Mouse (Mus musculus) CH12.LX (cell line): ENCODE measurements around the gene Pla2g12a. TPM values are rescaled to one million over a fixed set of nuclear protein-coding genes. Genes with fewer than 3 reads are reported as not detected.

ENCODE experiments used
- DNase-seq: peaks from one replicate; pipeline ENCODE4 v3.0.0-alpha.2; 2013; ENCODE audit errors: extremely low read depth
- H3K27ac ChIP-seq: 2 replicates; pipeline ENCODE4 v1.5.1; 2012; ENCODE audit warnings: low read depth, mild to moderate bottlenecking, control low read depth, moderate library complexity; ENCODE audit not compliant: insufficient read depth
- H3K27me3 ChIP-seq: replicated peaks from 2 replicates; pipeline ENCODE3; 2012; ENCODE audit warnings: inconsistent platforms
- H3K36me3 ChIP-seq, 2 experiments: replicated peaks in 1 of 2; 2 replicates each; pipeline versions ENCODE3 to v1.6.1; 2012; ENCODE audit warnings: inconsistent platforms in 1 of 2, low read length in 1 of 2, mild to moderate bottlenecking in 1 of 2, mixed read lengths in 1 of 2, moderate library complexity in 1 of 2; ENCODE audit not compliant: control insufficient read depth in 1 of 2, insufficient read depth in 1 of 2
- H3K4me1 ChIP-seq, 2 experiments: 2 replicates each; pipeline ENCODE4 v1.6.1; 2012; ENCODE audit warnings: inconsistent platforms in 1 of 2, moderate library complexity in 1 of 2; ENCODE audit not compliant: insufficient read depth in 2 of 2, control insufficient read depth in 1 of 2
- H3K4me2 ChIP-seq: 2 replicates; pipeline ENCODE4 v1.6.1; 2012; ENCODE audit warnings: low read depth, mild to moderate bottlenecking, control low read depth; ENCODE audit not compliant: poor library complexity, insufficient read depth, severe bottlenecking
- H3K4me3 ChIP-seq, 3 experiments: fragments of 150-350 bp in 1 of 3; sonication (generic) in 1 of 3; replicated peaks in 1 of 3; 2 replicates each; pipeline versions ENCODE3 to v1.5.1; 2011 to 2012; ENCODE audit warnings: low read depth in 2 of 3, low read length in 2 of 3, mild to moderate bottlenecking in 2 of 3, moderate library complexity in 2 of 3, control low read depth in 1 of 3, improper control_type of control experiment in 1 of 3, inconsistent platforms in 1 of 3, mixed read lengths in 1 of 3; ENCODE audit not compliant: poor library complexity in 1 of 3
- H3K79me2 ChIP-seq: replicated peaks from 2 replicates; pipeline ENCODE4 v1.6.1; 2012; ENCODE audit warnings: mild to moderate bottlenecking, moderate library complexity; ENCODE audit not compliant: control insufficient read depth, poor library complexity, insufficient read depth, severe bottlenecking; ENCODE audit errors: extremely low read depth
- H3K9ac ChIP-seq: 2 replicates; pipeline ENCODE4 v1.6.1; 2012; ENCODE audit warnings: low read depth, mild to moderate bottlenecking, control low read depth, moderate library complexity; ENCODE audit not compliant: insufficient read depth
- H3K9me3 ChIP-seq: replicated peaks from 2 replicates; pipeline ENCODE3; 2012; ENCODE audit warnings: low read length, inconsistent platforms, mixed read lengths
- BHLHE40 ChIP-seq: IDR thresholded peaks from 2 replicates; pipeline ENCODE4 v1.6.1; 2011; ENCODE audit warnings: mild to moderate bottlenecking, low read depth, low read length, improper control_type of control experiment
- CHD2 ChIP-seq: IDR thresholded peaks from 2 replicates; pipeline ENCODE4 v1.6.1; 2011; ENCODE audit warnings: low read length, improper control_type of control experiment
- E2F4 ChIP-seq: IDR thresholded peaks from 2 replicates; pipeline ENCODE4 v1.6.1; 2011; ENCODE audit warnings: low read depth, low read length, improper control_type of control experiment; ENCODE audit not compliant: insufficient replicate concordance
- ELF1 ChIP-seq: IDR thresholded peaks from 2 replicates; pipeline ENCODE4 v1.6.1; 2014; ENCODE audit warnings: low read depth, mild to moderate bottlenecking, inconsistent platforms, low read length, improper control_type of control experiment
- EP300 ChIP-seq: IDR thresholded peaks from 2 replicates; pipeline ENCODE4 v1.6.1; 2011; ENCODE audit warnings: low read length, improper control_type of control experiment
- JUND ChIP-seq: conservative IDR thresholded peaks from 2 replicates; pipeline ENCODE4 v1.6.1; 2011; ENCODE audit warnings: low read depth, low read length, improper control_type of control experiment
- KAT2A ChIP-seq: IDR thresholded peaks from 2 replicates; pipeline ENCODE4 v1.6.1; 2012; ENCODE audit warnings: low read length, improper control_type of control experiment, inconsistent platforms; ENCODE audit not compliant: insufficient replicate concordance
- MAFK ChIP-seq: IDR thresholded peaks from 2 replicates; pipeline ENCODE4 v1.6.1; 2011; ENCODE audit warnings: low read length, improper control_type of control experiment; ENCODE audit not compliant: insufficient replicate concordance
- MAZ ChIP-seq: IDR thresholded peaks from 2 replicates; pipeline ENCODE4 v1.6.1; 2012; ENCODE audit warnings: low read depth, mild to moderate bottlenecking, inconsistent platforms, low read length, improper control_type of control experiment, moderate library complexity
- MEF2A ChIP-seq: IDR thresholded peaks from 2 replicates; pipeline ENCODE4 v1.6.1; 2014; ENCODE audit warnings: low read depth, mild to moderate bottlenecking, inconsistent platforms, low read length, improper control_type of control experiment, borderline replicate concordance
- MYC ChIP-seq: IDR thresholded peaks from 2 replicates; pipeline ENCODE4 v1.6.1; 2011; ENCODE audit warnings: low read depth, mild to moderate bottlenecking, improper control_type of control experiment, low read length
- NELFE ChIP-seq: IDR thresholded peaks from 2 replicates; pipeline ENCODE4 v1.6.1; 2011; ENCODE audit warnings: low read depth, low read length, improper control_type of control experiment
- NRF1 ChIP-seq: IDR thresholded peaks from 2 replicates; pipeline ENCODE4 v1.6.1; 2014; ENCODE audit warnings: low read depth, mild to moderate bottlenecking, inconsistent platforms, low read length, improper control_type of control experiment, moderate library complexity
- PAX5 ChIP-seq: IDR thresholded peaks from 2 replicates; pipeline ENCODE4 v1.6.1; 2012; ENCODE audit warnings: low read length, inconsistent platforms, mixed read lengths
- POLR2A ChIP-seq: IDR thresholded peaks from 2 replicates; pipeline ENCODE4 v1.6.1; 2011; ENCODE audit warnings: low read depth, mild to moderate bottlenecking, improper control_type of control experiment, low read length
- POLR2AphosphoS2 ChIP-seq: IDR thresholded peaks from 2 replicates; pipeline ENCODE4 v1.6.1; 2011; ENCODE audit warnings: low read depth, low read length, improper control_type of control experiment
- RCOR1 ChIP-seq: conservative IDR thresholded peaks from 2 replicates; pipeline ENCODE4 v1.6.1; 2012; ENCODE audit warnings: low read depth, mild to moderate bottlenecking, inconsistent platforms, low read length, improper control_type of control experiment
- TBP ChIP-seq: conservative IDR thresholded peaks from 2 replicates; pipeline ENCODE4 v1.6.1; 2011; ENCODE audit warnings: low read depth, low read length, improper control_type of control experiment
- UBTF ChIP-seq: IDR thresholded peaks from 2 replicates; pipeline ENCODE4 v1.6.1; 2012; ENCODE audit warnings: low read depth, mild to moderate bottlenecking, inconsistent platforms, low read length, improper control_type of control experiment, moderate library complexity
- USF1 ChIP-seq: IDR thresholded peaks from 2 replicates; pipeline ENCODE4 v1.6.1; 2014; ENCODE audit warnings: low read depth, mild to moderate bottlenecking, inconsistent platforms, low read length, improper control_type of control experiment
- ZKSCAN1 ChIP-seq: IDR thresholded peaks from 2 replicates; pipeline ENCODE4 v1.6.1; 2012; ENCODE audit warnings: low read depth, inconsistent platforms, low read length, improper control_type of control experiment, borderline replicate concordance
- ZMIZ1 ChIP-seq: IDR thresholded peaks from 2 replicates; pipeline ENCODE4 v1.6.1; 2012; ENCODE audit warnings: low read depth, mild to moderate bottlenecking, inconsistent platforms, low read length, improper control_type of control experiment
- dilution Hi-C: fragments of 300-500 bp; cut with MboI; formaldehyde crosslinking; loops from 2 replicates; pipeline ENCODE4 v1.14.3; 2020; ENCODE audit warnings: low sequenced_read_pairs; ENCODE audit not compliant: extremely low pct_unique_long_range_greater_than_20kb, extremely low pct_ligation_motif_present
- in situ Hi-C: fragments of 300-500 bp; cut with MboI; formaldehyde crosslinking; loops from 3 replicates; pipeline ENCODE4 v1.14.3; 2019; ENCODE audit warnings: low sequenced_read_pairs, low pct_ligation_motif_present, low pct_unique_long_range_greater_than_20kb, mixed read lengths
- polyA plus RNA-seq: library from polyadenylated mRNA; unstranded; fragments of >175 nt; gene quantifications from 2 replicates; pipeline ENCODE4 v1.2.1, GENCODE M21; 2012; ENCODE audit warnings: low read depth; ENCODE audit not compliant: insufficient read length
- total RNA-seq, 2 experiments: library from RNA; depleted of rRNA; stranded (reverse); fragments of 300-350 nt in 1 of 2; fragments of >200 nt in 1 of 2; gene quantifications; 2 replicates each; pipeline ENCODE4 v1.2.3; 2012 to 2014

Pla2g12a gene
- total and polyA plus RNA-seq, 3 experiments: 50.2 to 78.3 (median 58.6) TPM

DNA sequence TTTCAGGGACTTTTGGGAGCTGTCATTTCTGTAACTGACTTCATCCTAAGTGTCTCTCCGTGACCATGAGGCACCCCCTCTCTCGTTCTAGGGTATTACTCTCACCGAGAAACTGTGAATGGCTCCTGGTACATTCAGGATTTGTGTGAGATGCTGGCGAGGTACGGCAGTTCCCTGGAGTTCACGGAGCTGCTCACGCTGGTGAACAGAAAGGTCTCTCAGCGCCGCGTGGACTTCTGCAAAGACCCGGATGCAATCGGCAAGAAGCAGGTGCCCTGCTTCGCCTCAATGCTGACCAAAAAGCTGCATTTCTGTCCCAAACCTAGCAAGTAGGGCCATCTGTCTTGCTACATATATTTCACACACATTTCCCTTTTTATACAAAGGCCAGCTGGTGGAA is 34.8 kb downstream of the Pla2g12a start (continued):
- no peak for TF ChIP-seq TBP
- TF ChIP-seq MYC: no peak
- TF ChIP-seq JUND: no peak

DNA sequence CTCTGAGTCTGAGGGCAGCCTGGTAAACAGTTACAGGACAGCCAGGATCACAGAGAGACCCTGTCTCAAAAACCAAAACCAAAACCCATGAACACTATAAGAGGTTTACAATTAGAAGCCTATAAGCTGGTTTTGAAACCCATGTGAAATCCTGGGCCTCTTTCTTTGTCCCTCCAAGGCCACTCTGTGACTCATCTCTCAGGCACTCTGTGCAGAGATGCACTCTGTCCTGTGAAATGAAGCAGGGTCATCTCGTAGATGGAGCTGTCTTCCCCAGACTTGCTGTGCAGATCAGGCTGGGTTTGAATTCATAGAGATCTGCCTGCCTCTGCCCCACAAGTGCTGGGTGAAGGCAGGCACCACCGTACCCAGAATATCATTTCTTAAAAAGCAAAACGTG is 39.0 kb downstream of the Pla2g12a start:
- DNase-seq: no peak
- TF ChIP-seq BHLHE40 (no peak), MYC (no peak), MEF2A (no peak), EP300 (no peak), E2F4 (no peak), ELF1 (no peak), RCOR1 (no peak), USF1 (no peak), MAFK (no peak), ZKSCAN1 (no peak), UBTF (no peak), MAZ (no peak), PAX5 (no peak), CHD2 (no peak), POLR2A (no peak), ZMIZ1 (no peak), NELFE (no peak), KAT2A (no peak), NRF1 (no peak), POLR2AphosphoS2 (no peak)
- dilution Hi-C loops: no loop called here

More for the DNA sequence above, 39.0 kb downstream of the Pla2g12a start:
- Histone ChIP-seq H3K36me3 (peaks cover 4 to 21% of the 10 kb centered on the region in 2 experiments), H3K27me3 (no peaks in the 10 kb centered on the region), H3K9ac (no peak overlapping the region), H3K9me3 (no peaks in the 10 kb centered on the region), H3K79me2 (no peaks in the 10 kb centered on the region), H3K4me2 (no peak overlapping the region), H3K27ac (no peak overlapping the region), H3K4me3 (no peak overlapping the region), H3K4me1 (peaks cover 0 to 5% of the 10 kb centered on the region in 2 experiments; a peak in 2 of 4 replicates)
- in situ Hi-C loops: loop anchor here (5.0 to 25.0 kb wide), 2 partner anchors 155 to 770 kb away; no protein-coding TSS in a partner anchor
